In the genomic region with DNA sequence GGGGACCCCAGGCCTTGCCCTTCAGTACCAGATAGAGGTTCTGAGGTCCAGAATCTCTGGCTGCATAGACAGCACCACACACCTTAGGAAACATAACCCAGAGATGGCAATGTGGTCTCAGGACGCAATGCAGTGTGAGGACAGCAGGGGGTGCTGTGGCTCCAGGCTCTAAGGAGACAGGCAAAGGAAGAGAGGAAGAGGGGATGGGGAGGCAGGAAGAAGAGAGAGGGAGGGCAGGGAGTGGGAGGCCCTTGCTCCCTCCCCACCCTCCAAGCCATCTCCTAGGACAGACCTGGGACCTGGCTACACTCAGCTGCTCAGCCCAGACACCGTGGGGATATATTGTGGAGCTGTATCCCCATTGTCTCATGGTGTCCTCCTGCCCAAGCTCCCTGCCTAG, we compare ENCODE assay signal across 8 mouse cellular contexts. TPM values are rescaled to one million over a fixed set of nuclear protein-coding genes. Genes with fewer than 3 reads are reported as not detected.
DNase-seq lines count a peak whose midpoint lies in the region; ATAC-seq and TF ChIP-seq lines count a peak whose summit lies in the region.

No protein-coding gene starts in this region.

- no peak overlapping the region for H3K9ac ChIP-seq in forebrain, embryonic 13.5 days
- no peak overlapping the region for H3K9ac ChIP-seq in hindbrain, embryonic 12.5 days

- H3K9me3 ChIP-seq in E14TG2a.4 (ENCODE audit: low read length), result peaks cover 7% of the 10 kb centered on the region
- no peaks in the 10 kb centered on the region for H3K9me3 ChIP-seq in forebrain, embryonic 13.5 days (replicated peaks)
- H3K9me3 ChIP-seq in hindbrain, embryonic 12.5 days (replicated peaks), result no peaks in the 10 kb centered on the region

- TF ChIP-seq CTCF in E14TG2a.4 (conservative IDR thresholded peaks at IDR 0.05; ENCODE audit: low read length), result peak; percentile 89

- H3K4me1 ChIP-seq in E14TG2a.4 (replicated peaks; ENCODE audit: low read depth, low read length), result peaks cover 37% of the 10 kb centered on the region
- peaks cover 62% of the 10 kb centered on the region for H3K4me1 ChIP-seq in forebrain, embryonic 13.5 days
- H3K4me1 ChIP-seq in hindbrain, embryonic 12.5 days, result peaks cover 74% of the 10 kb centered on the region

- no peak overlapping the region for H3K4me2 ChIP-seq in forebrain, embryonic 13.5 days
- no peak overlapping the region for H3K4me2 ChIP-seq in hindbrain, embryonic 12.5 days (replicated peaks)

- 10% methylated on average over 2 of the region's 2 CpGs for WGBS in forebrain, embryonic 13.5 days
- 10% methylated on average over 2 of the region's 2 CpGs for whole genome bisulfite sequencing in hindbrain, embryonic 12.5 days

- H3K4me3 ChIP-seq in E14TG2a.4 (replicated peaks; ENCODE audit: low read length), result no peak overlapping the region
- no peak overlapping the region for H3K4me3 ChIP-seq in forebrain, embryonic 13.5 days
- no peak overlapping the region for H3K4me3 ChIP-seq in hindbrain, embryonic 12.5 days

- peaks cover 65% of the 10 kb centered on the region for H3K27me3 ChIP-seq in E14TG2a.4 (ENCODE audit: insufficient read depth, low read length)
- H3K27me3 ChIP-seq in forebrain, embryonic 13.5 days, result peaks cover 15% of the 10 kb centered on the region; the same call in 1 of the 2 replicates
- H3K27me3 ChIP-seq in hindbrain, embryonic 12.5 days, result no peaks in the 10 kb centered on the region

- peak; percentile 36 for ATAC-seq in forebrain, embryonic 13.5 days
- ATAC-seq in hindbrain, embryonic 12.5 days (ENCODE audit: low FRiP score), result peak; percentile 19; the same call in 1 of the 2 replicates

- H3K27ac ChIP-seq in forebrain, embryonic 13.5 days, result no peak overlapping the region
- H3K27ac ChIP-seq in hindbrain, embryonic 12.5 days, result peak overlapping the region; percentile 88

- no peaks in the 10 kb centered on the region for H3K36me3 ChIP-seq in E14TG2a.4 (ENCODE audit: insufficient read depth, low read length)
- no peaks in the 10 kb centered on the region for H3K36me3 ChIP-seq in forebrain, embryonic 13.5 days (ENCODE audit: poor library complexity, severe bottlenecking)
- no peaks in the 10 kb centered on the region for H3K36me3 ChIP-seq in hindbrain, embryonic 12.5 days

- DNase-seq in c-Kit-positive CD71-positive TER-119-negative erythroid progenitor cells, embryonic 14.5 days (ENCODE audit: low read depth), result peak; percentile 45
- peak; percentile 82 to 83 for DNase-seq in layer of hippocampus, postnatal 14 days (ENCODE audit: low spot score in 2 of 2)
- DNase-seq in lung, postnatal 4 days, result peak; percentile 80 to 86
- peak; percentile 79 for DNase-seq in retina, postnatal 1 day
- peak; percentile 48 to 79 for DNase-seq in urinary bladder, adult 18-20 months (ENCODE audit: low spot score in 2 of 2)

RNA-seq across cellular contexts. Expression of gene Tpra1, which starts 25.5 kb away (rescaled TPM):
- polyA plus RNA-seq in forebrain, embryonic 13.5 days (2015; fragmentation: Nextera tagmentation; extraction: Ambion mirVana), result 45.4 and 53.9 TPM in 2 replicates
- polyA plus RNA-seq in hindbrain, embryonic 12.5 days (2016; fragmentation: Nextera tagmentation; extraction: Ambion mirVana), result 67.3 and 76.0 TPM in 2 replicates
- total RNA-seq in layer of hippocampus, postnatal 14 days (2021), result 10 to 100 TPM; 36.7 to 38.0 TPM

RNA-seq across cellular contexts. Expression of gene Mcm2, which starts 29.0 kb away (rescaled TPM):
- 133 and 157 TPM in 2 replicates for polyA plus RNA-seq in forebrain, embryonic 13.5 days (2015; fragmentation: Nextera tagmentation; extraction: Ambion mirVana)
- polyA plus RNA-seq in hindbrain, embryonic 12.5 days (2016; fragmentation: Nextera tagmentation; extraction: Ambion mirVana), result 119 and 130 TPM in 2 replicates
- 1 to 10 TPM; 5.4 to 7.8 TPM for total RNA-seq in layer of hippocampus, postnatal 14 days (2021)

RNA-seq across cellular contexts. Expression of gene Podxl2, which starts 52.8 kb away (rescaled TPM):
- 355 and 357 TPM in 2 replicates for polyA plus RNA-seq in forebrain, embryonic 13.5 days (2015; fragmentation: Nextera tagmentation; extraction: Ambion mirVana)
- 386 and 391 TPM in 2 replicates for polyA plus RNA-seq in hindbrain, embryonic 12.5 days (2016; fragmentation: Nextera tagmentation; extraction: Ambion mirVana)
- total RNA-seq in layer of hippocampus, postnatal 14 days (2021), result 100 to 1,000 TPM; 212 to 229 TPM
